Mouse (Mus musculus): ENCODE results near the gene Pus7l. TPM values are rescaled to one million over a fixed set of nuclear protein-coding genes. Genes with fewer than 3 reads are reported as not detected.

The Pus7l gene
- total and polyA plus RNA-seq, 3 experiments = 33.2 to 51.2 (median 40.6) TPM

DNA sequence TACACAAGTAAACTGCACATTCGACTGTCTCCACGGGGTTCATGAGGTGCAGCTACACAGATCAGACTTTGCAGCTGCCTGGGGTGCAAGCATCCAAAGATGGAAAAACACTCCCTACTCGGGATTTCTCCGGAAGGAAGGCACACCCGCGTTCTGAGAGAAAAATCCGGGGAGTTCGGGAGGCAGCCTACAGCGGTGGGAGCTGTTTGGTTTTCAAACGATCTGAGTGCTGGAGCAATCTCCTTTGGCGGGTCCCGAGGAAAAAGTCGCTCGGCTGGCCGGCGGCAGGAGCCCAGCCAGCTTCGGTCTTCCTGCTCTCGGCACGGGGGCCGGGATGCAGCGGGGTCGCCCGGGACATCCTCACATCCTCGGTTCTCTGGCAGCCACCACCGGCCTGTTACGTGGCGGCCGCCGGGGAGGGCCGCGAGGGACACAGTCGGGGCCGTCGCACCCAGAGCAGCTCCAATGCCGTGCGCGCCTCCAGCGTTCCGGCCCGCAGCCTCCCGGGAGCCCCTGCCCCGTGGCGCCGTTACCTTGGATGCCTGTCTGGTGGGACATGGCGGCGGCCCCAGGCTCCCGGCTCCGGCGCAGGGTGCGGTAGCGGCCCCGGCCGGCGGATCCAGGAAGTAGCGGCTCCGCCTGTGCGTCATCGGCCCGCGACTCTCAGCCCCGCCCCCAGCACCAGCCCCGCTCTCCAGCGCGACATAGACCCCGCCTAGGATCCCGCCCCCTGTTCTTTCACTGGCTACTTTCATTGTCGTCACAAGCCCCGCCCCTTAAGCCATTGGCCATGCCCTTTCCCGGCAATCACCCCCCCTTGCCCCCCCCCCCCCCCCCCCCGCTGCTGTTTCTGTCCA lies 46.1 kb upstream of the Pus7l start, which contains the start of gene Twf1 (continued):
- no peak for TF ChIP-seq SMC3 (IDR thresholded peaks at IDR 0.05; ENCODE audit: low read depth, low read length)
- TF ChIP-seq MEF2A (IDR thresholded peaks at IDR 0.05; ENCODE audit: extremely low read depth, insufficient replicate concordance, low read depth, low read length, poor library complexity, severe bottlenecking) = 0 out of 2 replicates have a peak, but pooled peaks have one; percentile 8
- peak; percentile 76 for TF ChIP-seq MAX (IDR thresholded peaks at IDR 0.05; ENCODE audit: low read length)
- TF ChIP-seq POLR2AphosphoS2 (IDR thresholded peaks at IDR 0.05; ENCODE audit: low read length) = peak; percentile 89
- peak; percentile 89 for TF ChIP-seq ZMIZ1 (IDR thresholded peaks at IDR 0.05; ENCODE audit: low read depth, low read length)
- TF ChIP-seq TAL1 (IDR thresholded peaks at IDR 0.05; ENCODE audit: low read length) = no peak
- no peak for TF ChIP-seq RCOR1 (IDR thresholded peaks at IDR 0.05; ENCODE audit: low read depth, low read length)
- no peak for TF ChIP-seq ZKSCAN1 (IDR thresholded peaks at IDR 0.05; ENCODE audit: low read depth, low read length)
- TF ChIP-seq RAD21 (IDR thresholded peaks at IDR 0.05; ENCODE audit: low read depth, low read length) = no peak
- peak; percentile 98 for TF ChIP-seq MAZ (IDR thresholded peaks at IDR 0.05; ENCODE audit: low read depth, low read length)
- no peak for TF ChIP-seq BHLHE40 (IDR thresholded peaks at IDR 0.05; ENCODE audit: borderline replicate concordance, low read depth, low read length)
- peak; percentile 72 for TF ChIP-seq MXI1 (IDR thresholded peaks at IDR 0.05; ENCODE audit: low read depth, low read length)
- no peak; the same call in 1 of the 2 replicates for TF ChIP-seq ZNF384 (IDR thresholded peaks at IDR 0.05; ENCODE audit: low read depth, low read length)
- TF ChIP-seq CHD1 (IDR thresholded peaks at IDR 0.05; ENCODE audit: low read depth, low read length) = no peak; the same call in 1 of the 2 replicates
- TF ChIP-seq USF2 (IDR thresholded peaks at IDR 0.05; ENCODE audit: borderline replicate concordance in 1 of 2, insufficient read depth in 1 of 2, low read depth in 1 of 2, low read length in 2 of 2) = no peak
- no peak for TF ChIP-seq GABPA (IDR thresholded peaks at IDR 0.05; ENCODE audit: low read depth, low read length)
- TF ChIP-seq POLR2A (IDR thresholded peaks at IDR 0.05; ENCODE audit: control insufficient read depth in 1 of 2, insufficient read depth in 1 of 2, low read depth in 1 of 2, low read length in 2 of 2, poor library complexity in 1 of 2) = peak; percentile 92 to 94

- Histone ChIP-seq H3K27ac (ENCODE audit: control insufficient read depth, low read depth, low read length) (peak overlapping the region; percentile 46), H3K4me1 (ENCODE audit: control insufficient read depth in 1 of 2, insufficient read depth in 2 of 2, low read length in 2 of 2) (peaks cover 19% of the 10 kb centered on the region in 2 experiments), H3K9ac (ENCODE audit: control insufficient read depth, low read depth, low read length, poor library complexity, severe bottlenecking) (peak overlapping the region; percentile 93), H3K27me3 (ENCODE audit: control insufficient read depth in 1 of 2, insufficient read depth in 2 of 2, low read length in 2 of 2) (no peaks in the 10 kb centered on the region), H3K79me2 (ENCODE audit: control insufficient read depth, insufficient read depth, low read length, poor library complexity) (peaks cover 14% of the 10 kb centered on the region), H3K36me3 (ENCODE audit: control insufficient read depth in 1 of 2, insufficient read depth in 2 of 2, low read length in 2 of 2) (peaks cover 23 to 25% of the 10 kb centered on the region in 2 experiments), H3K4me3 (ENCODE audit: control insufficient read depth in 1 of 2, insufficient read depth in 1 of 2, low read depth in 2 of 2, low read length in 2 of 2) (peak overlapping the region; percentile 27 to 98), H3K9me3 (replicated peaks; ENCODE audit: insufficient read depth, low read length) (no peaks in the 10 kb centered on the region)
- peak; percentile 77 for DNase-seq (ENCODE audit: low read depth, low spot score)
- no peak for TF ChIP-seq ZC3H11A (IDR thresholded peaks at IDR 0.05; ENCODE audit: low read depth, low read length)
- TF ChIP-seq RAD21 (IDR thresholded peaks at IDR 0.05; ENCODE audit: low read depth, low read length) = no peak
- no peak for TF ChIP-seq E2F4 (IDR thresholded peaks at IDR 0.05; ENCODE audit: borderline replicate concordance, low read depth, low read length)
- TF ChIP-seq GATA1 (IDR thresholded peaks at IDR 0.05; ENCODE audit: low read depth, low read length) = no peak
- TF ChIP-seq POLR2AphosphoS2 (IDR thresholded peaks at IDR 0.05; ENCODE audit: low read length) = no peak; the same call in 1 of the 2 replicates
- no peak for TF ChIP-seq CTCF (IDR thresholded peaks at IDR 0.05 in 2 of 3, conservative IDR thresholded peaks at IDR 0.05 in 1 of 3; ENCODE audit: control insufficient read depth in 1 of 3, insufficient read depth in 1 of 3, low read depth in 2 of 3, low read length in 3 of 3, poor library complexity in 1 of 3, severe bottlenecking in 1 of 3)
- no peak; the same call in 1 of the 2 replicates for TF ChIP-seq RCOR1 (IDR thresholded peaks at IDR 0.05; ENCODE audit: low read depth, low read length)
- peak; percentile 75; the same call in 1 of the 2 replicates for TF ChIP-seq UBTF (IDR thresholded peaks at IDR 0.05; ENCODE audit: borderline replicate concordance, insufficient read depth, low read depth, low read length)
- 0 out of 2 replicates have a peak, but pooled peaks have one; percentile 10 for TF ChIP-seq ELF1 (IDR thresholded peaks at IDR 0.05; ENCODE audit: low read depth, low read length)
- no peak for TF ChIP-seq GABPA (IDR thresholded peaks at IDR 0.05; ENCODE audit: low read depth, low read length)
- peak in 1 of 2 experiments; percentile 30; a peak in 1 of 4 replicates for TF ChIP-seq POLR2A (IDR thresholded peaks at IDR 0.05; ENCODE audit: control insufficient read depth in 1 of 2, insufficient read depth in 1 of 2, low read depth in 1 of 2, low read length in 2 of 2, poor library complexity in 1 of 2)
- TF ChIP-seq EP300 (IDR thresholded peaks at IDR 0.05; ENCODE audit: low read depth in 1 of 2, low read length in 2 of 2) = peak in 1 of 2 experiments; percentile 35; a peak in 3 of 4 replicates
- no peak for TF ChIP-seq NRF1 (IDR thresholded peaks at IDR 0.05; ENCODE audit: insufficient read depth, low read depth, low read length, poor library complexity, severe bottlenecking)
- TF ChIP-seq ZMIZ1 (IDR thresholded peaks at IDR 0.05; ENCODE audit: low read depth, low read length) = no peak
- TF ChIP-seq ZNF384 (IDR thresholded peaks at IDR 0.05; ENCODE audit: low read depth, low read length) = no peak
- TF ChIP-seq HCFC1 (IDR thresholded peaks at IDR 0.05; ENCODE audit: low read depth, low read length) = 0 out of 2 replicates have a peak, but pooled peaks have one; percentile 33
- TF ChIP-seq MYB (IDR thresholded peaks at IDR 0.05; ENCODE audit: low read depth, low read length) = no peak
- 0 out of 2 replicates have a peak, but pooled peaks have one; percentile 29 for TF ChIP-seq TBP (IDR thresholded peaks at IDR 0.05; ENCODE audit: low read depth, low read length)
- TF ChIP-seq TAL1 (IDR thresholded peaks at IDR 0.05; ENCODE audit: low read length) = no peak
These were observed 44.7 kb upstream of the Pus7l start for GRCm38 (mm10) chr15:94587826-94588715.

Data from MEL (cell line).